Mouse (Mus musculus) ES-E14 (cell line): ENCODE measurements around the gene Ect2.

Experiments used
- CHD2 ChIP-seq: IDR thresholded peaks from 2 replicates; pipeline ENCODE4 v1.6.1; 2014; ENCODE audit warnings: mild to moderate bottlenecking, low read depth, low read length, inconsistent platforms
- HCFC1 ChIP-seq: IDR thresholded peaks from 2 replicates; pipeline ENCODE4 v1.6.1; 2012; ENCODE audit warnings: low read length, inconsistent platforms, borderline replicate concordance; ENCODE audit not compliant: insufficient read depth
- MAFK ChIP-seq: IDR thresholded peaks from 2 replicates; pipeline ENCODE4 v1.6.1; 2014; ENCODE audit warnings: mild to moderate bottlenecking, low read depth, low read length, inconsistent platforms; ENCODE audit not compliant: insufficient read depth
- ZC3H11A ChIP-seq: IDR thresholded peaks from 2 replicates; pipeline ENCODE4 v1.6.1; 2012; ENCODE audit warnings: low read depth, mild to moderate bottlenecking, inconsistent platforms, low read length, borderline replicate concordance
- ZNF384 ChIP-seq: IDR thresholded peaks from 2 replicates; pipeline ENCODE4 v1.6.1; 2012; ENCODE audit warnings: low read depth, low read length, inconsistent platforms

DNA sequence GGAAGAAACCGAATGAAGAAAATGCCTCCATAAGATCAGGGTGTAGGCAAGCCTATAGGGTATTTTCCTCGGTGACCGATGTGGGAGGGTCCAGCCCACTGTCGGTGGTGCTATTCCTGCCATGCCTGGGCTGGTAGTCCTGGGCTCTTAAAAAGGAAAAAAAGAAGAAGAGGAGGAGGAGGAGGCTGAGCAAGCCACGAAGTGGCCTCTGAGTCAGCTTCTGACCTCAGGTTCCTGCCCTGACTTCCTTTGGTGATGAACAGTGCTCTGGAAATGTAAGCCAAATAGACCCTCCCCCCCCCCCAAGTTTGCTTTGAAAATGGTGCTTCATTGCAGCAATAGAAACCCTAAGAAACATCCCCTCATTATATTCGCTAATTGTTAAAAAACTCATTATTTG is 32.7 kb downstream of the Ect2 start:
- TF ChIP-seq MAFK (no peak), ZC3H11A (no peak), HCFC1 (no peak), ZNF384 (no peak), CHD2 (no peak)
